Mouse (Mus musculus) cerebellum, adult 11 months (tissue): Measurements from ENCODE around the gene Rpl18a.
A peak's percentile ranks its signal among the peaks of the same experiment; 100 is the strongest.

Experiments used
- DNase-seq: peaks from one replicate; pipeline ENCODE4 v3.0.0; 2022

Gene Rpl18a

DNA sequence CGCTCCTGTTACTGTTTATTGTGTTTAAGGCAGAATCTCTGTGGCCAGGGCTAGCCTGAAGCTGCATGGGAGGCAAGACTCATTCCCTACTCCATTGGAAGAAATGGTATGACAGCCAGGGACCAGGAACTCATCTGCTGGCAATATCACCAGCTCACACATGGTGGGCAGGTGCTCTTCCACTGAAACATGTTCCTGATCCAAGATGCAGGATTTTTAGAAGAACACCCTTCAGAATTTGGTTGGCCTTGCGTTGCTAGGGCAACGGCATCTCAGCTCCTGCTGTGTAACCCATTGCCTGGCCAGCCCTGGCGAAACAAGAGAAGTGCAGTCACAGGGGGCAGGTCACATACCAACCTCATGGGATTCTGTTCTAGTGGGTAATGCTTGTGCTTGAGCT is 17.7 kb downstream of the Rpl18a start:
- DNase-seq = no peak

- no peak for DNase-seq
These were observed 19.0 kb downstream of the Rpl18a start for GRCm38 (mm10) chr8:70878178-70878577.

DNA sequence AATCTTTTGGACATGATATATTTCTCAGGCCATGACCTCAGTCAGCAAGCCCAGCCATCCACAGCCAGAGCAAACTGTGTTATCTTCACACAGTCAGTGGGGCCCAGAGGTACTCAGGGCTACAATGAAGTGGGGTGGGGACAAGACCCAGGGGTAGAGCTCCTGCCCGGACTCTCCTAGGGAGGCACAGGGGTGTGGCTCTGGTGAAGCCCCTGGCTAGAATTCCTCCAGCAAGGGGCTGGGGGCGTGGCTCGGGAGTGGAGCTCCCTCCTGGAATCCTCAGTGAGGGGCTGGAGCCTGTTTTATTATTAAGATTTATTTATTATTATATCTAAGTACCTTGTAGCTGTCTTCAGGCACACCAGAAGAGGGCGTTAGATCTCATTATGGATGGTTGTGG is 20.8 kb downstream of the Rpl18a start:
- DNase-seq = no peak

DNA sequence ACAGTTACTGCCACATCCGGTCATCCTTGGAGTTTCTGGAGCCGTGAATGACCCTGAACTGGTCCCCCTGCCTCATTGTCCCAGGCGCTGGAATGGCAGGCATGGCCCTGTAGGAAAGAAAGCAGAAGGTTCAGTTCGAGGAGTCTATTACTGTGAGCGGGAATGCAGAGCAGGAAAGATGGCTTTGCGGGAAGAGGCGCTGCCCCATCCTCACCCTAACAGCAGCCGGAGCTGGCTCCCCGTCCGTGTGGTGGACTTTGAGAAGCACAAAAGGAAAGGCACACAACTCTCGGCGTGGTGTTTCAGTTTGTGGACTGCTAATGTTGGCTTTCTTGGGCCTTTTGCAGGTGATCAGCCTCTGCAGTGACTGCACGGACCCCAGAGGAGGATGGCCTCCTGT is 22.8 kb downstream of the Rpl18a start:
- no peak for DNase-seq

DNA sequence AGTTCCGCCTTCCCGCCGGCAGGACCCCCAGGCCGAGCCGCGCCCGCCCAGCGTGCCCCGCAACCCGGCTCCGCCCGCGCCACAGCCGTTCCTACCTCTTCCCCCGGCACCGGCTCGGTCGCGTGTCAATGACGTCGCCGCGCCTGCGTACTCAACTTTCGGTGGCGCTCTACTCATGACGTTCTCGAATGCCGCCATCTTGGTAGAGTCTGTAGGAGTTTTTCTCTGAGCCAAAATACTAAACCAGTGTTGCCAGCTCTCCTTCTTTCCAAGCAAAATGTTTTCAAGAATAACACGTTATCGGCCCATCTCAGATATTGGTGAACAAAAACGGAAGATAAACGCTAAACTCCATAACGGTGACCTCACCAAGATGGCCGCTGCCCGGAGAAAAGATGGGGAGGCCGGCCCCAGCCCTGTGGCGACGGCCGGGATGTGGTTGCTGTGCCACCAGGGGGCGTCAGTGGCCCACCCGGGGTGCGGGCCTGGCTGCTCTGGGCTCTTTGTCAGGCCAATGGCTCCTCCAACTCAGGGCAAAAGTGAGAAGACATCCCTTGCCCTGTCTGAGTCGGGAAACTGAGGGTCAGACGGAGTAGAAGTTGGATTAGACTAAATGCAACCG is 23.7 kb downstream of the Rpl18a start, which contains the start of gene Ccdc124:
TSS of gene Ccdc124 (minus strand) at position 572 of the 622 bp plus-strand sequence.
- DNase-seq = peak; percentile 94

- no peak for DNase-seq
These were observed 24.4 kb downstream of the Rpl18a start for GRCm38 (mm10) chr8:70872643-70873363.

DNA sequence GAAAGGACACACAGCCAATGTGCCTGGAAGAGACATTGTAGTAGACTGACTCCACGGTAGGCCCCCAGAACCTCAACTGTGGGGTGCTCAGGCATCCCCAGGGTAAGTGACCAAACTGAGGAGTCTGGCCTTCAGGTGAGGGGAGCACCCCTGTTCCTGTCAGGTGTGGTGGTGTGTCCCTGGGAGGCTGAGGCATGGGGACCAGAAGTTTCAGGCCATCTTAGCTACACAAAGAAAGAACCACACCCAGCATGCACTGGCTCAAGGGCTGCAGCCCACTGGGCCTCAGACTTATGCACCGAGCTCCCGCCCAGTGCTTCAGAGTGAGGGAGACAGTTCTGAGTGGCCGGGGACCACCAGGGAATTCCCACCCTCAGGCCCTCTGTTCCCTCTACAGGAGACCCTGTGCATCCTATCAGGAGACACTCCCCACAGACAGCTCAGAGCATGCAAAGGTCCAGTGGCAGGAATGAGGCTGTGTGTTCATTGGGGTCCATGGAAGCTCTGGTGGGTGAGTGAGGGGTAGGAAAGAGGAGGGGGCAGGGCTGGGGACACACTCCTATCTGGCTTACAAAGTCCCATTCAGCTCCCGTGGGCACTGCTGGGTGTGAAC is 25.9 kb downstream of the Rpl18a start:
- no peak for DNase-seq

DNA sequence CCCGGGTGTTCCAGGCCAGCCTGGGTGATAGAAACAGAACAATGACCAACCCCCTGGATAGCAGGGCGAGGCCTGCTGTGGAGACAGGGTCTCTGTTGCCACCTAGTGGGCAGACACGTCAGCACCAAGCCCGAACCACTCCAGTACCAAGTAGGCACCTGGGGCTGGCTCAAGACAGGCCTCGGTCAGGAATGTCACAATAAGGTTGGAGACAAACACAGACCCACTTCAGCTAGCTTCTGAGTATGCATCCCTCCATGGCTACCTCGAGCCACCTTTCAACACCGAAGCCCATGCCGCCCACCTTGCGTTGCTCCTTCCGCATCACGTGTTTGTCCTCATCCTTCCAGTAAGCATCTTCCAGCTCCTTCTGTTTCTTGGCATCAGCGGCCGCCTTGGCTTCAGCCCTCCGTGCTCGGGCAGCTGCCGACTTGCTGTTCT is 27.6 kb downstream of the Rpl18a start:
- peak; percentile 62 for DNase-seq

- no peak for DNase-seq
These were observed 28.0 kb downstream of the Rpl18a start for GRCm38 (mm10) chr8:70869199-70869571.

DNA sequence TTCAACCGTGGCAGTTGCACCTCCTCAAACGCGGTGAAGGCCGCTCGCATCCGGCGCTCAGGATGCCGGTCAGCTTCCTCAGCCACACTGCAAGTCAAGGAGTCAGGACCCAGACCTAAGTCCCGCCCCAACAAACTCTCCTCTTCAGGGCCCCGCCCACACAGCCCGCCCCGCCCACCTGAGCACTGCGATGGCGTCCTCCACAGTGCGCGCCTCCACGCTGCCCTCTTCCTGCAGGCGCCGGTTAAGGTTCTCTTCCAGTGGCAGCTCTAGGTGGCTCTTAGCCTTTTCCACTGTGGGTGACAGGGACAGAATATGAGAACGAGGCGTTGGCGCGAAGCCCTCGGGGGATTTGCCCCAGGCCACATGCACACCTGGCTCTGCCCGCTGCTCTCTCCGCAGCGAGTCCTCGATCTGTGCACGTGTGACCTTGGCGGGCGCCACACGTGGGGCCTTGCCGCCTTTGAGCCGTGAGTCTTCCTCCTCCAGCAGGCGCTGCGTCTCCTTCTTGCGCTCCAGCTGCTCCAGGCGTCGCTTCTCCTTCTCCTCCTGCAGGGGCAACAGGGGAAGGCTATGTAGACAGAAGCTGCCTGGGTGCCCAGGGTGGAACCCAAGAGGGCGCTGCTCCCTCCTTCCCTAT is 28.5 kb downstream of the Rpl18a start:
- peak; percentile 43 for DNase-seq

DNA sequence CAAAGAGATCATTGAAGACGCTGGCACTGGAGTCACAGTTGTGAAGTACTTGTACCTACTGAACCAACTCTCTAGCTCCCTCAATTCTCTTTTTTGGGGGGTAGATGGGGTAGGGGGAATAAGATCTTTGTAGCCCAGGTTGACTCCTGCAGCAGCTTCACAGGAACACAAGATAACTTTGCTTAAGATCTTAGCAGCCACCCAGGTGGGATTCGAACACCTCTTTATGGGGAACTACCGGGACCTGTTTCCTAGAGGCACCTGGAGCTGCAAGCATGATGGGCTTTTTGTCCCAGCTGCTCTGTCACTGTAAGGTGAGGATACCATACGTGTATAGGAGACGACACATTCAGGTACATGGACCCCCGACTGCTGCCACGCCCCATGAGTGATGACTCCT is 30.6 kb downstream of the Rpl18a start:
- no peak for DNase-seq

GRCm38 (mm10) chr8:70866001-70866520 is 31.2 kb downstream of the Rpl18a start:
- no peak for DNase-seq

- peak; percentile 98 for DNase-seq
These were observed 31.7 kb downstream of the Rpl18a start for GRCm38 (mm10) chr8:70865350-70866000.

DNA sequence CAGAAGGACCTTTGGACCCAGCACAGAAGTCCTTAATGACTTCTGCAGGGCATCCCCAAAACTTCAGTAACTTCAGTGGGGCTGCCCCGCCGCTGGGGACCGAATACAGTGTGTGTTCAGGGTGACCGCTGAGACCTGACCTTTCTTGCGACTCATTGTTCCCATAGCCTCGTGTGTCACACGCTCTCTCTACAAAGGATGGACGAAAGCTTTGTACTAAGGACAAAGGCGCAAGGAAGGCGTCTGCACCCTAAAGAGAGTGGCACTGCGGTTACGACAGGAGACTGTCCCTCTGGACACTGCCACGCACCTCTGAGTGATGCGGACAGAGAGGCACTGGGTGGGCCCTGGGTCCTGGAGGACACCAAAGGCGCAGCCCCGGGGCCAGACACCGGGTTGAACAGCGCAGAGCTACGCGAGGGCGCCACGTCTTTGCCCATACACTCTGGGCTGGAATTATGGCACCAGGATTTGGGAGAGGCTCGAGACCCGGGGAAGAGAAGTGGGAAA is 32.4 kb downstream of the Rpl18a start:
- no peak for DNase-seq

DNA sequence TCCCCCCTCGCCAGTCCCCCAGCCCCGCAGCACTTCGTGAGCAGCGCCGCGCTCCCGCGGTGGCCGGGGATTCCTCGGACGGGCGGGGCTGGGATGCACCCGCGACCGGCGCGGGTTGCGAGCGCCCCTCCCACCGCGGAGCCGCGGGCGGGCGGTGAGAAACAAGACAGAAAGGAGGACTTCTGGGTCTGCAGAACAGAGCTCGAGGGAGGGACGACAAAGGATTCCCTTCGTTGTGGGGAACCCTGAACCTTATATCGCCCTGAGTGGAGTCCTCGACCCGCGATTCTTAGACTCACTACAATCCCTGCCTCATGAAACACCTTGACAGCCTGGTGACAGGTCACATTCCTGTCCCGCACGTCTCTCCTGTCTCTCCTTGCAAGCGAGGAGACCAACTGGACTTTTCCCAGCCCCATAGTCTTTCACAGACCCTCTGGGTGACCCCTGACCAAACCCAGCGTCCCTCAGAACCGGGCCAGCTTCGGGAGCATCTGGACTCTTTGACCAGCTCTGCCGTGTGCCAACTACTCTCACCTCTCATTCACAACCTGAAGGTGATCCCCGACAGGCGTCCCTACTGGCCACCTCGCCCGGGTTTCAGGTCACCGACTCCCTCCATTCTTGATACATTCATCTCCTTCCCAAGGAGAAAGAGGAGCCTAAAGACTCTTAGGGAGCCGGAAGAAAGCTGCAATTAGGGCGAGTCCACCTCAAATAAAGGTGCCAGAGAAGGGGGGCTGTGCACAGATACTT is 33.1 kb downstream of the Rpl18a start:
- peak; percentile 28 for DNase-seq

DNA sequence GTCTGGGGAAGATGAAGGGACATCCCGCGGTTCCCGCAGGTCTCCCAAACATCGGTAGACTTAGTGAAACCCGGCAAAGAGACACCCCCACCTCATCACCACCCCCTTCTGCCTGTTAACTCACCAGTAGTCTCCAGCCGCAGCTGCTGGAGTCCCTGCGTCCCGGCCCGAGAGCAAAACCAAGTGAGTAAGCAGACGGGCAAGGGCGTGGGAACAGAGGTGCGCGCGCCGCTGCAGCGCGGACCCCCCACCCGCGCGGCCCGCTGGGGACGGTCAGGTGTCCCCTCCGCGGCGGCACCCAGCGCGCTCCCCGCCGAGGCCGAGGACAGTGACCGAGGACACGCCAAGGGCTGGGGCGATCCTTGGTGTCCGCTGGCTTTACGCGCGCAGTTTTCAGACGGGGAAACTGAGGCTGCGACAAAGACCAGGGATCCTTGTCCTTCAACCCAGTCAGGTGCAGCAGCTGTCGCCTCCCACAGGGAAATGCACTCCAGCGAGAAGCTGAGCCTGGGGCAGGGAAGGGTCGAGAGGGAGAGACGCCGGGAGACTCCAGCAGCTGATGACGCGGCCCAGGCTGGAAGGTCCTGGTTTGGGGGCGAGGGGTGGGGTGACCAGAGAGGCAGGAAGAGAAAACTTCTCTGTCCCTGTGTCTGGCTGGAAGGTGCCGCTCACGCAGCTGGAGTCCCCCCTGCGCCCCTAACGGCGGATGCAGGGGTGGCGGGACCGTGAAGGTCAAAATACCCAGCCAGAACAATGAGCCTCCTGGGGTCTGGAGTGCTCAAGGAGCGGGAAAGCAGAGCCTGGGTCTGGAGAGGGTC is 34.2 kb downstream of the Rpl18a start, which contains the start of gene Kcnn1:
TSS of gene Kcnn1 (minus strand) at position 435 of the 818 bp plus-strand sequence.
- peak; percentile 21 for DNase-seq

DNA sequence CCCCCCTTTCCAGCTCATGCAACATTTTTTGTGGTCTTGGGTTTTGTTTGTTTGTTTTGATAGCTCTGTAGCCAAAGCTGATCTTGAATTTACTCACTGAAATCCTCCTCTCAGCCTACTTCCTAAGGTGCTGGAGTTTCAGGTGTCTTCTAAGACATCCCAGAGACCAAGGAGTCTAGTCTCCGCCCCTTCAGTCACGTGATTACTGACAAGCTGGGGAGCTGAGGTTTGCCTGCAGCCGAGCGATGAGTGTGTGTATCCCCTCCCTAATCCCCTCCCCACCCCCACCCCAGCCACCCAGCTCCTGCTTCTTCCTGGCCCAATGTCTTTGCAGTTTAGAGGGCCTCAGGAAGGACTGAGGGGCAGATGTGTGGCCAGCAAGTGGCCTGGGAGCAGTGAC is 39.7 kb downstream of the Rpl18a start:
- DNase-seq = no peak

GRCm38 (mm10) chr8:70856541-70857197 is 40.5 kb downstream of the Rpl18a start:
- DNase-seq = peak; percentile 77

GRCm38 (mm10) chr8:70856028-70856427 is 41.2 kb downstream of the Rpl18a start:
- DNase-seq = no peak

DNA sequence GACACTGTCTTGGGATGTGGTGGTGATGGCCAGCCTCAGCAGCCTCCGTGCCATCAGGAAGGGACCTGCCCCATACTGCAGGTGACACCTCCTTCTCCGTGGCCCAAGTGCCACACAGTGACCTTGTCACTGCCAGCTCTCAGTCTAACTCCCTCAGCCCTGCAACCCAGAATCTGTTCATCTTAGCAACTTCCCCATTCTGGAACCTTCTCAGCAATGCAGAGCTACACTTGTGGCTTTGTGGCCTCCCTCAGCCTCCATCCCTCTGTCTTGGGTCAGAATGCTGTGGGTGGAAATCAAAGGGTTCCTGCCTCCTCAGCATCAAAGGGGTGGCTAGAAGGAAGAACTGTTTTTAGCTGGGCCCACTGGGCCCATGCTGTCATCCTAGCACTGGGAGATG is 43.3 kb downstream of the Rpl18a start:
- DNase-seq = no peak
